Mouse (Mus musculus) midbrain, embryonic 11.5 days (tissue): ENCODE data around the gene Myg1. TPM values are rescaled to one million over a fixed set of nuclear protein-coding genes. Genes with fewer than 3 reads are reported as not detected.
"Not testable (repeated sequence)": the region's sequence is repeated elsewhere in the genome, so short reads cannot be mapped to it uniquely, and the experiment has no call there.

ENCODE experiments used
- ATAC-seq: fragments of 200-750 bp; cut with Nextera tagmentation; 2 replicates; pipeline ENCODE4 v1.8.0; 2017; ENCODE audit warnings: moderate TSS enrichment, moderate library complexity; ENCODE audit not compliant: low FRiP score
- DNase-seq: peaks from one replicate; pipeline ENCODE4 v3.0.0; 2015; ENCODE audit warnings: low spot score; ENCODE audit errors: missing footprints
- H3K27ac ChIP-seq: fragments of 300-500 bp; sonication (generic); 2 replicates; pipeline ENCODE4 v1.5.1; 2014; ENCODE audit warnings: low read depth, low read length
- H3K27me3 ChIP-seq: fragments of 300-500 bp; sonication (generic); 2 replicates; pipeline ENCODE4 v1.6.1; 2014; ENCODE audit warnings: mild to moderate bottlenecking, low read length, moderate library complexity, mixed read lengths; ENCODE audit not compliant: control insufficient read depth, insufficient read depth
- H3K36me3 ChIP-seq: fragments of 300-500 bp; sonication (generic); 2 replicates; pipeline ENCODE4 v1.6.1; 2014; ENCODE audit warnings: mild to moderate bottlenecking, low read length, moderate library complexity, mixed read lengths; ENCODE audit not compliant: control insufficient read depth, insufficient read depth
- H3K4me1 ChIP-seq: fragments of 300-500 bp; sonication (generic); 2 replicates; pipeline ENCODE4 v1.6.1; 2014; ENCODE audit warnings: low read length; ENCODE audit not compliant: control insufficient read depth, insufficient read depth
- H3K4me2 ChIP-seq: fragments of 300-500 bp; sonication (generic); 2 replicates; pipeline ENCODE4 v1.6.1; 2014; ENCODE audit warnings: mild to moderate bottlenecking, moderate library complexity
- H3K4me3 ChIP-seq: fragments of 300-500 bp; sonication (generic); 2 replicates; pipeline ENCODE4 v1.5.1; 2014; ENCODE audit warnings: low read depth, low read length
- H3K9ac ChIP-seq: fragments of 300-500 bp; sonication (generic); 2 replicates; pipeline ENCODE4 v1.6.1; 2014; ENCODE audit warnings: low read length
- H3K9me3 ChIP-seq: fragments of 300-500 bp; sonication (generic); 2 replicates; pipeline ENCODE4 v1.6.1; 2016; ENCODE audit warnings: low read length; ENCODE audit not compliant: control insufficient read depth
- WGBS: fragments of 180-500 bp; shearing (Covaris S2); extraction: QIAGEN DNeasy Blood & Tissue Kit; methylation state at CpG from one replicate; pipeline ENCODE4 v1.1.7; 2014; 5-methylcytosine and 5-hydroxymethylcytosine counted together
- polyA plus RNA-seq: library from polyadenylated mRNA; unstranded; fragments of >200 nt; fragmentation: Nextera tagmentation; extraction: Ambion mirVana; gene quantifications from 2 replicates; pipeline ENCODE4 v1.2.1, GENCODE M21; 2014

Myg1 gene
- polyA plus RNA-seq, 1 experiment from 2014 or later = 99.5 TPM

- WGBS = 91% methylated on average over 10 of the region's 10 CpGs
- no peak overlapping the region for H3K4me2 ChIP-seq
- H3K27me3 ChIP-seq = no peaks in the 10 kb centered on the region
- H3K4me1 ChIP-seq = no peaks in the 10 kb centered on the region
- H3K9me3 ChIP-seq = no peaks in the 10 kb centered on the region
- ATAC-seq = no peak
- no peak overlapping the region for H3K9ac ChIP-seq
- no peak overlapping the region for H3K4me3 ChIP-seq
- DNase-seq = peak; percentile 59
- H3K36me3 ChIP-seq = peaks cover 28% of the 10 kb centered on the region
- H3K27ac ChIP-seq = no peak overlapping the region
These were observed 21.2 kb upstream of the Myg1 start for GRCm38 (mm10) chr15:102310074-102310845.

- Histone ChIP-seq H3K4me2 (no peak overlapping the region), H3K36me3 (peaks cover 24% of the 10 kb centered on the region), H3K27ac (no peak overlapping the region), H3K27me3 (no peaks in the 10 kb centered on the region), H3K9me3 (no peaks in the 10 kb centered on the region), H3K4me3 (no peak overlapping the region), H3K4me1 (no peaks in the 10 kb centered on the region), H3K9ac (no peak overlapping the region)
- no peak for ATAC-seq
- DNase-seq = peak; percentile 75
These were observed 20.0 kb upstream of the Myg1 start for GRCm38 (mm10) chr15:102311489-102311888.

- peak; percentile 49 for DNase-seq
- Histone ChIP-seq H3K36me3 (peaks cover 26% of the 10 kb centered on the region), H3K9ac (no peak overlapping the region), H3K9me3 (no peaks in the 10 kb centered on the region), H3K27me3 (no peaks in the 10 kb centered on the region), H3K27ac (no peak overlapping the region), H3K4me3 (no peak overlapping the region), H3K4me1 (no peaks in the 10 kb centered on the region), H3K4me2 (no peak overlapping the region)
- no peak for ATAC-seq
- 96% methylated on average over 8 of the region's 8 CpGs for WGBS
These were observed 16.2 kb upstream of the Myg1 start for GRCm38 (mm10) chr15:102315292-102315691.

GRCm38 (mm10) chr15:102316263-102316662 is 15.2 kb upstream of the Myg1 start:
- Histone ChIP-seq H3K4me2 (no peak overlapping the region), H3K4me3 (no peak overlapping the region), H3K9ac (no peak overlapping the region), H3K36me3 (peaks cover 31% of the 10 kb centered on the region), H3K4me1 (no peaks in the 10 kb centered on the region), H3K9me3 (no peaks in the 10 kb centered on the region), H3K27ac (no peak overlapping the region), H3K27me3 (no peaks in the 10 kb centered on the region)
- ATAC-seq (no peak), DNase-seq (peak; percentile 86)
- WGBS = 91% methylated on average over 6 of the region's 6 CpGs

GRCm38 (mm10) chr15:102324654-102325473 is 6.6 kb upstream of the Myg1 start:
- H3K9me3 ChIP-seq = no peaks in the 10 kb centered on the region
- no peak overlapping the region for H3K27ac ChIP-seq
- no peak for ATAC-seq
- 69% methylated on average over 12 of the region's 12 CpGs for WGBS
- no peak overlapping the region for H3K4me3 ChIP-seq
- H3K9ac ChIP-seq = no peak overlapping the region
- peak overlapping the region; percentile 81; the same call in 1 of the 2 replicates for H3K4me2 ChIP-seq
- peaks cover 16% of the 10 kb centered on the region for H3K36me3 ChIP-seq
- no peaks in the 10 kb centered on the region for H3K27me3 ChIP-seq
- DNase-seq = no peak
- peaks cover 8% of the 10 kb centered on the region for H3K4me1 ChIP-seq

GRCm38 (mm10) chr15:102326022-102326576 is 5.4 kb upstream of the Myg1 start, which contains the start of gene Pfdn5:
Gene Pfdn5, plus strand, starts transcription at chr15:102326116.
- ATAC-seq (peak; percentile 93), DNase-seq (peak; percentile 96)
- peak within 1 kb of the TSS; percentile 87 for H3K4me3 ChIP-seq
- H3K9ac ChIP-seq = peak within 1 kb of the TSS; percentile 86
- H3K4me2 ChIP-seq = peak within 1 kb of the TSS; percentile 81
- no peaks in the 10 kb centered on the region for H3K9me3 ChIP-seq
- peaks cover 11% of the 10 kb centered on the region for H3K36me3 ChIP-seq
- no peaks in the 10 kb centered on the region for H3K27me3 ChIP-seq
- under 1% methylated on average over 40 of the region's 40 CpGs for WGBS
- H3K4me1 ChIP-seq = peaks cover 8% of the 10 kb centered on the region
- H3K27ac ChIP-seq = peak within 1 kb of the TSS; percentile 30; the same call in 1 of the 2 replicates

GRCm38 (mm10) chr15:102326892-102327291 is 4.6 kb upstream of the Myg1 start:
- Histone ChIP-seq H3K9ac (peak overlapping the region; percentile 86), H3K4me1 (peaks cover 11% of the 10 kb centered on the region), H3K27ac (no peak overlapping the region), H3K9me3 (no peaks in the 10 kb centered on the region), H3K4me3 (peak overlapping the region; percentile 87), H3K36me3 (peaks cover 11% of the 10 kb centered on the region), H3K4me2 (peak overlapping the region; percentile 81), H3K27me3 (no peaks in the 10 kb centered on the region)
- DNase-seq = no peak
- WGBS = 74% methylated on average over 8 of the region's 8 CpGs
- no peak for ATAC-seq

GRCm38 (mm10) chr15:102335254-102335653 is 3.7 kb downstream of the Myg1 start:
- H3K4me1 ChIP-seq = peaks cover 15% of the 10 kb centered on the region
- no peak overlapping the region for H3K27ac ChIP-seq
- no peak for ATAC-seq
- H3K27me3 ChIP-seq = no peaks in the 10 kb centered on the region
- H3K4me3 ChIP-seq = no peak overlapping the region
- no peak overlapping the region for H3K4me2 ChIP-seq
- WGBS = 89% methylated on average over 8 of the region's 8 CpGs
- no peak overlapping the region for H3K9ac ChIP-seq
- peaks cover 25% of the 10 kb centered on the region for H3K36me3 ChIP-seq
- DNase-seq = no peak
- no peaks in the 10 kb centered on the region for H3K9me3 ChIP-seq

- WGBS = 93% methylated on average over 5 of the region's 5 CpGs
- Histone ChIP-seq H3K4me1 (peaks cover 15% of the 10 kb centered on the region), H3K36me3 (peaks cover 25% of the 10 kb centered on the region)
- H3K27ac ChIP-seq, H3K4me2 ChIP-seq, H3K4me3 ChIP-seq, H3K9ac ChIP-seq, ATAC-seq, H3K9me3 ChIP-seq, H3K27me3 ChIP-seq: not testable (repeated sequence)
- DNase-seq = peak; percentile 83
These were observed 4.4 kb downstream of the Myg1 start for GRCm38 (mm10) chr15:102335925-102336324.
